Mouse (Mus musculus): ENCODE results near the gene Mto1.
"Not testable (repeated sequence)": the region's sequence is repeated elsewhere in the genome, so short reads cannot be mapped to it uniquely, and the experiment has no call there.

Gene Mto1

DNA sequence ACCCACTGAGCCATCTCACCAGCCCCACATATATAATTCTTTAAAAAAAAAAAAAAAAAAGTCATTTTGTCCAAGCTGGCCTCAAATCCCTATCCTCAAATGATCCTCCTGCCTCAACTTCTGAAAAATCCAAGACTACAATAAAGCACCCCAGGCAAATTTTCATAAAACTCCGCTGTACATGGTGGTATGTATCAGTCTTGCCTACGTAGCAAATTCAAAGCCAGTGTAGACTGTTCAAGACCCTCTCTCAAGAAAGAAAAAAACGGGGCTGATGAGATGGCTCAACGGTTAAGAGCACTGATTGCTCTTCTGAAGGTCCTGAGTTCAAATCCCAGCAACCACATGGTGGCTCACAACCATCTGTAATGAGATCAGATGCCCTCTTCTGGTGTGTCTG lies 27.9 kb downstream of the Mto1 start:
- in situ Hi-C loops (cut with MseI, MboI) = loop anchor here in 1 of 2 experiments (5.0 kb wide), 1 partner anchor 51 kb away; no protein-coding TSS in a partner anchor

- in situ Hi-C loops (cut with MseI, MboI) = loop anchor here in 1 of 2 experiments (5.0 kb wide), 1 partner anchor 51 kb away; no protein-coding TSS in a partner anchor
Observed at GRCm38 (mm10) chr9:78476531-78477020, 28.6 kb downstream of the Mto1 start.

DNA sequence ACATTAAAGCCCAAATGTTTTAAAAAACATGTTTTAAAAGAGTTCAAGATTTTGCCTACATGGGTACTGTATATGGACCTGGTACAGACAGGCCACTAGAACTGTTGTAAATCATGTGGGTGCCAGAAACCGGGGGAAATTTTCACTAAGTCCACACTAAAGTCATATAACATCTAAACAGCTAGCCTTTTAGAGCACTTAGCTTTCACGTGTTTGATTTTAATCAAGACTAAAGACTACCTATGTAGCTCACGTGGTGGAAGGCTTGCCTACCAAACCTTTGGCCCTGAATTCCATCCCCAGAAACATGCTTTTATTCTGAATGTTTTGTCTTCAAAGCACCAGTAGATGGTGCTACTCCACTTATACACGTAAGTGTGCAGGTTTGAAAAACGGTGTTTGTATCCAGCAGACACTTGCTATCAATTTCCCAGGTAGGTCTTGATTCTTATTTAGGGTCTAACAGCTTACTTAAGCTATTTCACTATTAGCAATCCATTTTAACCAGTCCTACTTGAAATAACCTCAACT lies 29.1 kb downstream of the Mto1 start:
- in situ Hi-C loops (cut with MseI, MboI) = loop anchor here in 1 of 2 experiments (5.0 kb wide), 1 partner anchor 50 kb away; no protein-coding TSS in a partner anchor

GRCm38 (mm10) chr9:78478009-78478605 lies 30.1 kb downstream of the Mto1 start:
- in situ Hi-C loops (cut with MseI, MboI) = loop anchor here in 1 of 2 experiments (5.0 kb wide), 1 partner anchor 49 kb away; no protein-coding TSS in a partner anchor

DNA sequence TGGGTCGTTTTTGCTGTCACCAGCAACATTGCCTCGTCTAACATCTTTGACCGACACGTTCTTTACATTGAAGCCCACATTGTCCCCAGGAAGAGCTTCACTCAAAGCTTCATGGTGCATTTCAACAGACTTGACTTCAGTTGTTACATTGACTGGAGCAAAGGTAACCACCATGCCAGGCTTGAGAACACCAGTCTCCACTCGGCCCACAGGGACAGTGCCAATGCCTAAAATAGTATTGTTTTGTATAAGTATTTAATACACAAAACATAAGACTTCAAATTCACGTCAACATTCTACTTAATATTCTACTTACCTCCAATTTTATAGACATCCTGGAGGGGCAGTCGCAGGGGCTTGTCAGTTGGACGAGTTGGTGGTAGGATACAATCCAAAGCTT lies 31.3 kb downstream of the Mto1 start:
- in situ Hi-C loops (cut with MseI, MboI) = loop anchor here in 1 of 2 experiments (5.0 kb wide), 1 partner anchor 48 kb away; no protein-coding TSS in a partner anchor

- in situ Hi-C loops (cut with MseI, MboI) = not testable (repeated sequence)
Observed at GRCm38 (mm10) chr9:78480227-78480626, 32.2 kb downstream of the Mto1 start.

DNA sequence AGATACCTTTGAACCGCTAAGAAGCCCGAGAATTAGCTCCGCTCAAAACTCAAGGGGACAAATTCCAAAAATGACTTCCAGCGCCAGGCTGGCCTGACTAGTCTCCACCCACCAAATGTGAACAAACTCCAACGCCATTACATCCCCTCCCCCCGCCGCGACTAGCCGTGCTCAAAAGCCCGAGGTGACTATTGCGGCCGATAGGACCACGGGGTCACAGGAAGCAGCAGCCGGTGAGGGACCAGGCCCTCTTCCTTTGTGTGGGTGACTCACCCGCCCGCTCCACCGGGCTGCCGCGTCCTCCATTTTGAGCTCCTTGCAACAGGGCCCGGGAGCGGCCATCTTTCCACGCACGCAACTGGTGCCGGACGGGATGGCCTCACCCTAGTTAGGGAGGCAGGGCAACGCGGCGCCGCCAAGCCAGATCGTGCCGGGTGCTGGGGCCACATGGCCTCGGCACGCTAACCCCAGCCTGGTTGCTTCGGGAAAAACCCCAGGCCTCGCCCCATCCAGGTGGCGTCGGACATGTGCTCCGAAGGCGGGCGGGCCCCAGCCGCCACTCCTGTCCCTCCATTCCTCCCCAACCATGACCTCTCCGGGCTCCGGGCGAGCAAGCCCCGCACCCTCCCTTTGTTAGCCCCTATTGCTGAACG lies 32.8 kb downstream of the Mto1 start:
- in situ Hi-C loops (cut with MseI, MboI) = no loop called here

- in situ Hi-C loops (cut with MseI, MboI) = no loop called here
Observed at GRCm38 (mm10) chr9:78481423-78482331, 33.7 kb downstream of the Mto1 start.

GRCm38 (mm10) chr9:78482386-78482785 lies 34.4 kb downstream of the Mto1 start:
- in situ Hi-C loops (cut with MseI, MboI) = no loop called here

- in situ Hi-C loops (cut with MseI, MboI) = no loop called here
Observed at GRCm38 (mm10) chr9:78484660-78485059, 36.7 kb downstream of the Mto1 start.

- in situ Hi-C loops (cut with MseI, MboI) = not testable (repeated sequence)
Observed at GRCm38 (mm10) chr9:78488021-78488420, 40.0 kb downstream of the Mto1 start.

- in situ Hi-C loops (cut with MseI, MboI) = no loop called here
Observed at GRCm38 (mm10) chr9:78488890-78489420, 40.9 kb downstream of the Mto1 start, which contains the start of gene Eef1a1. Gene Eef1a1 (minus strand): TSS chr9:78489151.

- in situ Hi-C loops (cut with MseI, MboI) = no loop called here
Observed at GRCm38 (mm10) chr9:78491169-78491568, 43.2 kb downstream of the Mto1 start.

DNA sequence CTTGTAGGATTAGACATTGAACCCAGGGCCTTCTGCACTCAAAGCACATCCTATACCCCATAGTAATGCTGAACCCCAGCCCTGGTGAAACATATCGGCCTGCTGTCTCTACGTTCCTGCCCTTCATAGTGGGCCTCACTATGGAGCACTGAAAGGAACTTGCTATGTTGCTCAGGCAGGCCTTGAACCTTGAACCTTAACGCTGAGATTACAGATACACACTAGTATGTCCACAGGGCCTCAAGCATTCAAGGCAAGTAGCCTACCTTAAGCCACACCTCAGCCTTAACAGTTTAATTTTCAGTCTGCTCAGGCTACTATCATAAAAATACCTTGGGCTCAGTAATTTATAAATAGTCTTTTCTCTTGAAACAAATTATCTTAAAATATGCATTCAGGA lies 44.2 kb downstream of the Mto1 start:
- in situ Hi-C loops (cut with MseI, MboI) = no loop called here

GRCm38 (mm10) chr9:78493171-78493570 lies 45.2 kb downstream of the Mto1 start:
- in situ Hi-C loops (cut with MseI, MboI) = no loop called here

DNA sequence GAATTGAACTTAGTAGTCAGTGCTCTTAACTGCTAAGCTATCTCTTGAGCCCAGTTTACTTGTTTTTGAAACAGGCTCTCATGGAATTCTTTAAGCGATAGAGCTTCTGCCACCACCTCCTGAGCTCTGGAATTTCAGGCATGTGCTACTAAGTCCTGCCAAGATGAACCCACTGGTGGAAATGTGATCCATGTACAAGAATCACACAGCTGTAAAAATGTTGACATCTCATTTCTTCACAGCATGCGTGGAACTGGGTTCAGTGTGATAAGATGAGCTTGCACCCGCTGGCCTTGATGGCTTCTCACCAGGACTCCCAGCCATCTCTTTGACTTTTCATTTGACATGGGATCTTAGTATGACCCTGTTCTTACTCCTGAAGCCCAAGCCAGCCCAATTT lies 52.4 kb downstream of the Mto1 start:
- in situ Hi-C loops (cut with MseI, MboI) = no loop called here

- in situ Hi-C loops (cut with MseI, MboI) = no loop called here
Observed at GRCm38 (mm10) chr9:78501284-78501683, 53.3 kb downstream of the Mto1 start.

DNA sequence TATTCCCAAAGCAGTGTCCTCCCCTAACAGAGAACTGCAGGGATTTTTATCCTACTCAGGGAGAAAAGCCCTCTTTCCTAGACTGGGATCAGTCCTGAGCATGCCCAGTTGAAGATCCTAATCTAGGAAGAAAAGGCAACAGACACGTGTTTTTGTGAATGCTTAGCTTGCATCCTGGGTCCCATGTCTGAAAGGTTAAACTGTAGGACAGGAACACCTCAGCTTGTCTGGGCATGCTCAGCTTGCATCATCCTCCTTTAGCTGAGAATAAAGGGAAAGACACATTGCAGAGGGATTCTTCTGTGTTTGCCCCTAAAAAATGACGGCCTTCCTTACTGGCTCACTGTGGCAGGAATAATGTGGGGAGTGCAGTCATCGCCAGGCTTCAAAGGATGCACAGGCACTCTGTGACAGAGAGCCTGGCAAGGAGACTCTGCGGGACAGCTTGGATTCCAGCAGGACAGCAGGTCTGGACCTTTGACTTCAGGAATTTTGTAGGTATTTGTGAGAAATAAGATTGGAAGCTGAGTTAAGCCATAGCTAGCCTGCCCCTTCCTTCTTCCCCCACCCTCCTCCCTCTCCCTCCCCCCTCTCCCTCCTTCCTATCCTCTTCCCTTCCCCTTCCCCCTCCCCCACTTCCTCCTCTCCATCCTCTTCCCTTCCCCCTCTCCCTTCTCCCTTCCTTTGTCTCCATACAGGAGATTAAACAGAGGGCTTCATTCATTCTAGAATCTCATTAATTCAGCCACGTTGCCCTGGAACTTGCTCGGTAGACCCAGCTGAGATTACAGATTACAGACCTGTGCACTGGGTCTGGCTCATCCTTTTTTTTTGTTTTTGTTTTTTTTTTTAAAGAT lies 55.4 kb downstream of the Mto1 start:
- in situ Hi-C loops (cut with MseI, MboI) = no loop called here

- in situ Hi-C loops (cut with MseI, MboI) = no loop called here
Observed at GRCm38 (mm10) chr9:78504133-78504532, 56.1 kb downstream of the Mto1 start.

DNA sequence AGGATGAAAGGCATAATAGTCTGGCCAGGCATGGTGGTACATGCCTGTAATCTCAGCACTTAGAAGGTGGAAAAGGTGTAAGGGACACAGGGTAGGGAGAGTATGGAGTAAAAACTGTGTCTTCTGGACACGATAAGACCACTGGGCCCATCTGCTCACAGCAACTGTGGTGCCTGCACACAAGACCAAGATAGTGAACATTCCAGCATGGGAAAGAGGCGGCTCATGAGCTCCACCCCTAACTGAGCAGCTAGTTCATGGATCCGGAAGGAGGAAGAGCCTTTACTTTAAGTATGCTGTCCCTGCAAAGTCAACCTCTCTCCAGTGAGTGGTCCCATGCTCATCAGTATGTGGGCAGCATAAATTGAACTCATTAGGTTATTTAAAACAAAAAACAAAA lies 56.7 kb downstream of the Mto1 start:
- in situ Hi-C loops (cut with MseI, MboI) = no loop called here
